Mouse (Mus musculus): ENCODE results near the gene Saxo2. TPM values are rescaled to one million over a fixed set of nuclear protein-coding genes. Genes with fewer than 3 reads are reported as not detected.

The Saxo2 gene
- polyA plus RNA-seq, 1 experiment from 2014 or later = 7.4 TPM

DNA sequence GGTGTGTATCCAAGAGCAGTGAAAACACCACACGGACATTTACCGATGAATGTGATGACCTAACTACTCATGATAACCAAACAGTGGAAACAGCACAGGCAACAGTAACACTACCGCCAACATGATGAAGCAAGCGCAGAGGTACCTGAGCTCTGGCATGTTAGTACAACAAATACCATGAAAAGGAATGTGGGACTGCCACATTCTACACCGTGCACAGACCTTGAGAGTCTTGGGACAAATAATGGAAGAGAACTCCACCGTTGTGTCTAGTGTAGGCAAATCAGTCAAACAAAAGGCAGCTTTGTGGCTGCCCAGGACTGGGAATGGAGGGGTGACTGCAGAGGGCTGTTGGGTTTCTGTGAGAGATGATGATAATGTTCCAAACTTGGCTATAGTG is 42.9 kb downstream of the Saxo2 start:
- DNase-seq (ENCODE audit: extremely low spot score, low spot score) = no peak
- 90% methylated on average over 6 of the region's 6 CpGs for WGBS
- Histone ChIP-seq H3K4me1 (no peaks in the 10 kb centered on the region), H3K27me3 (ENCODE audit: poor library complexity, severe bottlenecking) (no peaks in the 10 kb centered on the region), H3K36me3 (replicated peaks) (no peaks in the 10 kb centered on the region), H3K27ac (no peak overlapping the region), H3K9me3 (no peaks in the 10 kb centered on the region), H3K4me3 (no peak overlapping the region)

DNA sequence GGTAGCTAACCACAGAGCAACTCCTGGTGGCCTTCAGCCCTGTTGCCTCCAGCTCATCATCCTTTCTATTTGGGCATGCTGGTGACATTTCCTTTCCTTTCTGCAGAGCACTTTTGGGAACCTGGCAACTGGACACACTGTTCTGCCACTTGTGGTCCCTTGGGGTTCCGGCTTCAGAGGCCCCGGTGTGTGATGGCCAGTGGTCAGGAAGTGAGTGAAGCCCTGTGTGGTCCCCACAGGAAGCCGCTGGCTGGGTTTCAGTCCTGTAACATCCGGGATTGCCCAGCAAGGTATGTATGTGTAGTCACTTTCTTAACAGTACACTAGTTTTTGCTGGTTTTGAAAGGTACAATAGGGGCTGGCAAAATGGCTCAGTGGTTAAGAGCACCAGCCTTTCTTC is 46.3 kb downstream of the Saxo2 start:
- H3K27me3 ChIP-seq (ENCODE audit: poor library complexity, severe bottlenecking) = no peaks in the 10 kb centered on the region
- DNase-seq (ENCODE audit: extremely low spot score, low spot score) = no peak
- H3K4me1 ChIP-seq = no peaks in the 10 kb centered on the region
- no peak overlapping the region for H3K4me3 ChIP-seq
- no peaks in the 10 kb centered on the region for H3K9me3 ChIP-seq
- WGBS = 91% methylated on average over 4 of the region's 4 CpGs
- no peaks in the 10 kb centered on the region for H3K36me3 ChIP-seq (replicated peaks)
- H3K27ac ChIP-seq = no peak overlapping the region

DNA sequence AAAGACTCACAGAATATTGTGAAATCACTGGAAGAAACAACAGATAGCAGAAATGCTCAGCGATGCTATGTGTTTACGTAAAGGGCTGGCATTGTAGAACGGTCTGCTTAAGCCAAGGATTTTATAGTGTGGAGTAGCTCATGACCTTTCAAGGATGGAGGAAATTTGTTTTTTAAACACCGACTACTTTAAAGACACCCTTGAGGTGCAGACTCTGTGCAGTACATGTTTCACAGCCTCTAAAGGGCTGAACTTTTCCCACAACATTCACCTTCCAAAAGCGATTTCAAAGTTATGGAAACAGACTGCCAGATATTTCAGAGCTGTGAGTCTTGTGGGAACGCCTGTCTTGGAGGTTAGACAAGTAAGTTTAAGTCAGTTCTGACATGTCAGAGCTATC is 57.4 kb downstream of the Saxo2 start:
- no peaks in the 10 kb centered on the region for H3K27me3 ChIP-seq (ENCODE audit: poor library complexity, severe bottlenecking)
- no peaks in the 10 kb centered on the region for H3K4me1 ChIP-seq
- H3K9me3 ChIP-seq = no peaks in the 10 kb centered on the region
- WGBS = 92% methylated on average over 6 of the region's 6 CpGs
- no peaks in the 10 kb centered on the region for H3K36me3 ChIP-seq (replicated peaks)
- no peak overlapping the region for H3K27ac ChIP-seq
- H3K4me3 ChIP-seq = no peak overlapping the region
- no peak for DNase-seq (ENCODE audit: extremely low spot score, low spot score)

Other genes with a start within 250 kb of the Saxo2 start
- 21.9 and 22.0 TPM in 2 replicates for gene Efl1, start 86 bp upstream of the Saxo2 start, polyA plus RNA-seq (2016; fragmentation: Nextera tagmentation; extraction: Ambion mirVana)
- gene Mex3b, start 218.8 kb upstream of the Saxo2 start, polyA plus RNA-seq (2016; fragmentation: Nextera tagmentation; extraction: Ambion mirVana) = 23.8 and 24.2 TPM in 2 replicates

Data from forebrain, embryonic 10.5 days (tissue).